Mouse (Mus musculus) stomach, embryonic 15.5 days (tissue): Measurements from ENCODE around the gene Sgpp1. TPM values are rescaled to one million over a fixed set of nuclear protein-coding genes. Genes with fewer than 3 reads are reported as not detected.
"Not testable (repeated sequence)": the region's sequence is repeated elsewhere in the genome, so short reads cannot be mapped to it uniquely, and the experiment has no call there.

Source experiments
- ATAC-seq: fragments of 200-750 bp; cut with Nextera tagmentation; 2 replicates; pipeline ENCODE4 v1.8.0; 2017; ENCODE audit warnings: low read depth, moderate number of reproducible peaks, moderate TSS enrichment; ENCODE audit not compliant: insufficient read depth, low FRiP score
- H3K27ac ChIP-seq: fragments of 300-500 bp; sonication (generic); 2 replicates; pipeline ENCODE4 v1.5.1; 2015; ENCODE audit warnings: mild to moderate bottlenecking, inconsistent platforms
- H3K27me3 ChIP-seq: fragments of 300-500 bp; sonication (generic); replicated peaks from 2 replicates; pipeline ENCODE4 v1.6.1; 2015; ENCODE audit warnings: inconsistent platforms
- H3K36me3 ChIP-seq: fragments of 300-500 bp; sonication (generic); 2 replicates; pipeline ENCODE4 v1.6.1; 2015; ENCODE audit warnings: inconsistent platforms
- H3K4me1 ChIP-seq: fragments of 300-500 bp; sonication (generic); 2 replicates; pipeline ENCODE4 v1.6.1; 2015; ENCODE audit warnings: inconsistent platforms
- H3K4me2 ChIP-seq: fragments of 300-500 bp; sonication (generic); 2 replicates; pipeline ENCODE4 v1.6.1; 2015; ENCODE audit warnings: mild to moderate bottlenecking, inconsistent platforms
- H3K4me3 ChIP-seq: fragments of 300-500 bp; sonication (generic); replicated peaks from 2 replicates; pipeline ENCODE4 v1.5.1; 2015; ENCODE audit warnings: inconsistent platforms
- H3K9ac ChIP-seq: fragments of 300-500 bp; sonication (generic); 2 replicates; pipeline ENCODE4 v1.6.1; 2015; ENCODE audit warnings: inconsistent platforms
- H3K9me3 ChIP-seq: fragments of 300-500 bp; sonication (generic); 2 replicates; pipeline ENCODE4 v1.6.1; 2016; ENCODE audit warnings: inconsistent platforms
- WGBS: fragments of 180-500 bp; shearing (Covaris S2); methylation state at CpG from one replicate; pipeline ENCODE4 v1.1.7; 2015; 5-methylcytosine and 5-hydroxymethylcytosine counted together
- polyA plus RNA-seq: library from polyadenylated mRNA; unstranded; fragments of >200 nt; fragmentation: Nextera tagmentation; extraction: Ambion mirVana; gene quantifications from 2 replicates; pipeline ENCODE4 v1.2.1, GENCODE M21; 2015

Gene Sgpp1
- polyA plus RNA-seq, 1 experiment from 2014 or later = 21.9 TPM

GRCm38 (mm10) chr12:75709506-75709905 is 26.0 kb downstream of the Sgpp1 start:
- no peaks in the 10 kb centered on the region for H3K4me1 ChIP-seq
- H3K27ac ChIP-seq = no peak overlapping the region
- 70% methylated on average over 2 of the region's 2 CpGs for WGBS
- no peaks in the 10 kb centered on the region for H3K36me3 ChIP-seq
- H3K27me3 ChIP-seq = no peaks in the 10 kb centered on the region
- no peak overlapping the region for H3K4me3 ChIP-seq
- H3K9me3 ChIP-seq = no peaks in the 10 kb centered on the region
- ATAC-seq = peak; percentile 20; the same call in 1 of the 2 replicates
- H3K4me2 ChIP-seq = no peak overlapping the region
- no peak overlapping the region for H3K9ac ChIP-seq

DNA sequence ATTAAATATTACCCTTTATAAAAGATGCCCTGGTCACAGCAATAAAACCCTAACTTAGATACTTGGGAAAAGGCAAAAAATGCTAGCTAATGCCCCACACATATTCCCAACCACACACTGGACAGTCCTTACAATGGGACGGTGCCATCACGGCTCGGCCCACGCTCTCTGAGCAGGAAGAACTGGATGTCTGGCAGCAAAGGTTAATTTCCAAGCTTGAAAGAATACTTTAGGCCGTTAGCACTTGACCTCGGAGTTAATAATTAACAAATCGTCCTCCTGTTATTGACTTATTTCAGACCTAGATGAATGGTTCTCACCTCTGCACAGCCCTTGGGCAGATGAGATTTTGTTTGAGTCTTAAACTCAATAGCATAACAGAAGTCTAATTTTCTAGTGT is 28.9 kb downstream of the Sgpp1 start:
- no peak overlapping the region for H3K4me3 ChIP-seq
- WGBS = 78% methylated on average over 7 of the region's 7 CpGs
- no peaks in the 10 kb centered on the region for H3K27me3 ChIP-seq
- no peaks in the 10 kb centered on the region for H3K9me3 ChIP-seq
- H3K4me1 ChIP-seq = no peaks in the 10 kb centered on the region
- H3K9ac ChIP-seq = no peak overlapping the region
- no peak overlapping the region for H3K4me2 ChIP-seq
- peak; percentile 53; the same call in 1 of the 2 replicates for ATAC-seq
- no peak overlapping the region; the same call in 1 of the 2 replicates for H3K27ac ChIP-seq
- no peaks in the 10 kb centered on the region for H3K36me3 ChIP-seq

DNA sequence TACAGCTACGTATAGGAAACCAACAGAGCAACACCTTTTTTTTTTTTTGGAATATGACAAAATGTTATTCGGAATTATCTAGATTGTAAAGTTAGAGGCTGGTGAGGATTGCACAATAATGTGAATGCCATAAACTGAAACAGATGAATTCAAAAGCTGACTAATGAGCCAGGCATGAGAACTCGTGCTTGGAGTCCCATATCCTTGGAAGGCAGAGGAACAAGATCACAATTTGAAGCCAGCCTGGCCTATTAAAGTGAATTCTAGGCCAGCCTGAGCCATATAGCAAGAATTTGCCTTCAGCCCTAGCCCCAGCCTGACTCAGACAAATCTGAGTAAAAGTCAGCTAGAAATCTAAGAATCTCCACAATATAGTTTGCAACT is 32.8 kb downstream of the Sgpp1 start:
- Histone ChIP-seq H3K27ac (no peak overlapping the region), H3K36me3 (no peaks in the 10 kb centered on the region), H3K27me3 (no peaks in the 10 kb centered on the region), H3K9ac (no peak overlapping the region), H3K4me1 (no peaks in the 10 kb centered on the region), H3K4me3 (no peak overlapping the region), H3K4me2 (no peak overlapping the region), H3K9me3 (no peaks in the 10 kb centered on the region)
- ATAC-seq = no peak
- 80% methylated on average over 3 of the region's 3 CpGs for WGBS

GRCm38 (mm10) chr12:75702084-75702738 is 33.3 kb downstream of the Sgpp1 start:
- H3K4me3 ChIP-seq = no peak overlapping the region; the same call in 1 of the 2 replicates
- H3K4me1 ChIP-seq = no peaks in the 10 kb centered on the region
- H3K4me2 ChIP-seq = peak overlapping the region; percentile 40
- no peak for ATAC-seq
- H3K36me3 ChIP-seq = no peaks in the 10 kb centered on the region
- no peaks in the 10 kb centered on the region for H3K9me3 ChIP-seq
- 67% methylated on average over 14 of the region's 14 CpGs for WGBS
- H3K27me3 ChIP-seq = no peaks in the 10 kb centered on the region
- no peak overlapping the region for H3K9ac ChIP-seq
- no peak overlapping the region for H3K27ac ChIP-seq

DNA sequence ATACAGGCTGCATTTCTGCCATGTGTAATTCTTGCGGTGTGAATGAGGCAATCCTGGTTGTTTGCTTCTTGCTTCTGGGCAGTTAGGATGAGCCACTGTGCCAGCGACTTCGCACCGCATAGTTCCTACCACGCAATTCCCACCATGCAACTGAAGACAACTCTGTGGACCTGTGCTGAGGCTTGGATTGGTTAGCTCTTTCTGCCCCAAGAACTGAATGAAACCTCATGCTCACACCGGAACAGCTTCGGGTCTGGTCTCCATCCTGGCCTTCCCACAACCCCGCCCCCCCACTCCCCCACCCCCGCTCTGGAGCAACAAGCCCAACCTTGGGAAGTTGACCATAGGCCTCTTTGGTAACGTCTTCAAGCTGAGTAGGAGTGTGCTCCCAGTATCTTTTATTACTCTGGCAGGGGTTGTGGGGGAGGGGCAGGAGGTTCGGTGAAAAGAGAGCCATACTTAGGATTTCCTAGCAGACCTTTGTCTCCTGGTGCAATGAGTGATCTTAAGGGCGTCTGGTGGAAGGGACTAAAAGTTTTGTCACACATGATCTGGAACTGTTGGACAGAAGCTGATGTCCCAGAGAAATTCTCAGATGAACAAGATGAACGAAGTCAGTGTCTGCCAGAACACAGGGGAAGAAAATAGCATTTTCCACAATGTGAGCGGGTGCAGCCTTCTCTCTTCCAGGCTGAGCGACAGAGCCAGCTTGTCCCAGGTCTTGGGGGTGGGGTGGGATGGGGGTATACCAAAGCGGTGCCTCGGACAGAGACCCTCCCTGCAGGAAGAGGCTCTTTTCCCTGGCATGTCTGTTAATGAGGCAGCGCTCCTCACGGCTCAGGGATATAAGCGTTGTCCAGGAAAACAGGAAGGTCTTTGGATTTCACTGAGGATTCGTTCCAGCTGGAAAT is 34.1 kb downstream of the Sgpp1 start:
- peak; percentile 53; the same call in 1 of the 2 replicates for ATAC-seq
- 34% methylated on average over 21 of the region's 21 CpGs for WGBS

DNA sequence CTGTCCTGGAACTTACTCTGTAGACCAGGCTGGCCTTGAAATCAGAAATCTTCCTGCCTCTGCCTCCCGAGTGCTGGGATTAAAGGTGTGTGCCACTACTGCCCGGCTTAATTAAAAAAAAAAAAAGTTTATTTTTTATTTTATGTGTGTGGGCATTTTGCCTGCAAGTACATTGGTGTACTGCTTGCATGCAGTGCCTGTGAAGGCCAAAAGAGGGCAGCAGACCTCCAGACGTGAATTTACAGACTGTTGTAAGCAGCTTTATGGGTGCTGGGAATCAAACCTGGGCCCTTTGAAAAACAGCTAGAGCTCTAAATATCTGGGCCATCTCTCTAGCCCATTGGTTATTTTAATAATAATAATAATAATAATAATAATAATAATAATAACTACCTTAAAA is 36.8 kb downstream of the Sgpp1 start:
- WGBS = 93% methylated on average over 3 of the region's 3 CpGs
- no peak overlapping the region for H3K4me2 ChIP-seq
- no peak overlapping the region for H3K9ac ChIP-seq
- no peak for ATAC-seq
- no peaks in the 10 kb centered on the region for H3K27me3 ChIP-seq
- no peak overlapping the region for H3K27ac ChIP-seq
- H3K4me1 ChIP-seq = no peaks in the 10 kb centered on the region
- H3K4me3 ChIP-seq = no peak overlapping the region
- no peaks in the 10 kb centered on the region for H3K9me3 ChIP-seq
- H3K36me3 ChIP-seq = no peaks in the 10 kb centered on the region

More for the DNA sequence above, 34.1 kb downstream of the Sgpp1 start:
- H3K9me3 ChIP-seq = no peaks in the 10 kb centered on the region
- H3K9ac ChIP-seq = no peak overlapping the region
- no peak overlapping the region; the same call in 1 of the 2 replicates for H3K4me3 ChIP-seq
- no peaks in the 10 kb centered on the region for H3K4me1 ChIP-seq
- H3K27me3 ChIP-seq = no peaks in the 10 kb centered on the region
- no peaks in the 10 kb centered on the region for H3K36me3 ChIP-seq
- H3K4me2 ChIP-seq = peak overlapping the region; percentile 40
- H3K27ac ChIP-seq = no peak overlapping the region

GRCm38 (mm10) chr12:75695845-75696244 is 39.7 kb downstream of the Sgpp1 start:
- H3K4me1 ChIP-seq, H3K27me3 ChIP-seq, H3K4me2 ChIP-seq: not testable (repeated sequence)

DNA sequence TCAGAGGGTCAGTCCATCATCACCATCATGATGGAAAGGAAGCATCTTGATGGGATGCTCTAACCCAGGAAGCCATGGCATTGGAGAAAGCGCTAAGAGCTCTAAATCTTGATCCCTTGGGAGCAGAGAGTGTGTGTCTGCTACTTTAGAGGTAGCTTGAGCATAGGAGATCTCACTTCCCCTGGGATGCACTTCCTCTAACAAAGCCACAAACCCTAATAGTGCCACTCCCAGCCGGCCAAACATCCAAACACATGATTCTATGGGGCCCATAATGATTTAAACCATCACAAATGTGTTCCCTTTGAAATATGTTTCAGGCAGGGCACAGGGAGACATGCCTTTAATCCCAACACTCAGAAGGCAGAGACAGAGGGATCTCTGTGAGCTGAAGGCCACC is 46.5 kb downstream of the Sgpp1 start:
- Histone ChIP-seq H3K4me2 (no peak overlapping the region), H3K9me3 (no peaks in the 10 kb centered on the region), H3K27ac (no peak overlapping the region), H3K4me3 (no peak overlapping the region), H3K36me3 (no peaks in the 10 kb centered on the region), H3K9ac (no peak overlapping the region), H3K4me1 (no peaks in the 10 kb centered on the region), H3K27me3 (no peaks in the 10 kb centered on the region)
- no peak for ATAC-seq
- WGBS = 79% methylated on average over 2 of the region's 2 CpGs

More at GRCm38 (mm10) chr12:75695845-75696244, 39.7 kb downstream of the Sgpp1 start:
- H3K27ac ChIP-seq, ATAC-seq, H3K36me3 ChIP-seq, H3K9me3 ChIP-seq, H3K4me3 ChIP-seq, H3K9ac ChIP-seq: not testable (repeated sequence)
- 100% methylated on average over 1 of the region's 1 CpGs for WGBS

DNA sequence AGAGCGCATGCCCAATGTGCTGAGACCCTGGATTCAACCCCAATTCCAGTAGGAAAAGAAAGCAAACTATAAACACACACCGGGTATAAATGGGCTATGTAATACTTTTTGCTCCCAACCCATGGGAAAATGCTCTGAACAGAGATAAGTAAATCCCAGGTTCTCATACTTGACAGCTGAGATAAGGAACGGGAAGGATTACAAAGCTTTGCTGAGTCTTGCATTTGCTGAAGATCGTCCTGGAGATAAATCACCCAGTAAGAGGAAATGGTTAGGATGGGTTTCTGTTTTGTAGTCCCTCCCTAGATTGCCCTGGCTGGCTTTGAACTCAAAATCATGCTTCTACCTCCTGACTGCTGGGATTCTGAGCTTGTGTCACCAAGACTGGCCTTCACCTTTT is 48.2 kb downstream of the Sgpp1 start:
- Histone ChIP-seq H3K9ac (no peak overlapping the region), H3K4me2 (no peak overlapping the region), H3K9me3 (no peaks in the 10 kb centered on the region), H3K4me1 (no peaks in the 10 kb centered on the region), H3K27me3 (no peaks in the 10 kb centered on the region), H3K4me3 (no peak overlapping the region), H3K27ac (no peak overlapping the region), H3K36me3 (no peaks in the 10 kb centered on the region)
- no peak for ATAC-seq
- WGBS = 24% methylated on average over 4 of the region's 4 CpGs

DNA sequence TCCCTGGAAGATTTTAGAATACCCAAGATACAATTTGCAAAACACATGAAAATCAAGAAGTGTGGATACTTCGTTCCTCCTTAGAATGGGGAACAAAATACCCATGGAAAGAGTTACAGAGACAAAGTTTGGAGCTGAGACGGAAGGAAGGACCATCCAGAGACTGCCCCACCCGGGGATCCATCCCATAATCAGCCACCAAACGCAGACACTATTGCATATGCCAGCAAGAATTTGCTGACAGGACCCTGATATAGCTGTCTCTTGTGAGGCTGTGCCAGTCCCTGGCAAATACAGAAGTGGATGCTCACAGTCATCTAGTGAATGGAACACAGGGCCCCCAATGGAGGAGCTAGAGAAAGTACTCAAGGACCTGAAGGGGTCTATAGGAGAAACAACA is 51.5 kb downstream of the Sgpp1 start:
- not testable (repeated sequence) for H3K9ac ChIP-seq, H3K36me3 ChIP-seq, H3K4me3 ChIP-seq, H3K4me1 ChIP-seq, H3K27ac ChIP-seq, H3K27me3 ChIP-seq, H3K4me2 ChIP-seq, H3K9me3 ChIP-seq, ATAC-seq
- 79% methylated on average over 4 of the region's 4 CpGs for WGBS

DNA sequence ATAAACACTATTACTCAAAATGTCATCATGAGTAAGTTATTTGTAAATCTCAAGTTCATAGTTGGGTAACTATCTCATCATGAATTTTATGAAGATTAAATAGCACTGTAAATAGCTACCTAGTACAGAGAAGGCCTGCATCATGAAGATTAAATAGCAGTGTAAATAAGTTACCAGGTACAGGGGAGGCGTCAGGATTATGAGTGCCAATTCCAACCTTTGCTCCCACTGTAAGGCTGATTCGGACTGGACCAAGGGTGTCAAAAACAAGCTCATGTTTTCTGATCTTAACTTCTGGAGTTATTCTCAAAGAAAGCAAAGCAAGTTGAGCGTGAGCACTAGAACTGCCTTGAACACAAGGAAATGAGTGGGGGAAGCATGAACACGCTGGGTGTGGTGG is 51.9 kb downstream of the Sgpp1 start:
- H3K9ac ChIP-seq = no peak overlapping the region
- no peak overlapping the region for H3K4me2 ChIP-seq
- H3K27ac ChIP-seq = no peak overlapping the region
- H3K4me1 ChIP-seq = no peaks in the 10 kb centered on the region
- no peak for ATAC-seq
- H3K9me3 ChIP-seq = no peaks in the 10 kb centered on the region
- H3K36me3 ChIP-seq = no peaks in the 10 kb centered on the region
- H3K27me3 ChIP-seq = no peaks in the 10 kb centered on the region
- no peak overlapping the region for H3K4me3 ChIP-seq
- 85% methylated on average over 4 of the region's 4 CpGs for WGBS

- no peak overlapping the region for H3K4me3 ChIP-seq
- no peaks in the 10 kb centered on the region for H3K9me3 ChIP-seq
- no peaks in the 10 kb centered on the region for H3K4me1 ChIP-seq
- no peak overlapping the region for H3K9ac ChIP-seq
- H3K27ac ChIP-seq = no peak overlapping the region
- no peaks in the 10 kb centered on the region for H3K36me3 ChIP-seq
- no peak for ATAC-seq
- no peak overlapping the region for H3K4me2 ChIP-seq
- 64% methylated on average over 2 of the region's 2 CpGs for WGBS
- no peaks in the 10 kb centered on the region for H3K27me3 ChIP-seq
Measured at GRCm38 (mm10) chr12:75682842-75683241, 52.7 kb downstream of the Sgpp1 start.
